Mouse (Mus musculus): Measurements from ENCODE around the gene Tbc1d25. TPM values are rescaled to one million over a fixed set of nuclear protein-coding genes. Genes with fewer than 3 reads are reported as not detected.

Gene Tbc1d25
- polyA plus RNA-seq, 1 experiment from 2014 or later: 6.5 TPM

DNA sequence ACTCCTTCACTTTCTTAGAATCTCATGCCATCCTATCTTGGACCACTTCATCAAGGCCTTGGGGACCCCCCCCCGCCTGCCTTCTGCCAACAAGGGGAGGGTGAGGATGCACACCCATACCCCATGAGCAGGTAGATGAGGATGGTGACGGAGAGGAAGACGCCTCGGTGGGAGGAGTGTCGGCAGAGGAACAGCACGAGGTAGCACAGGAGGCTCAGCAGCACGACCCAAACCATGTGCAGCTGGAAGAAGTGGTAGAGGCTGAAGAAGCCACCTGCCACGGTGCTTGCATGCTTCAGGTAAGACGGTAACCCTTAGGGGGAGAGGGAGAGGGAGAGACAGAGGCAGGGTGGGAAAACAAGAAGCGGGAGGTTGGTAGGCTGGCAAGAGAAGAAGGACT lies 28.1 kb upstream of the Tbc1d25 start:
- WGBS (ENCODE audit: missing documents): 82% methylated on average over 6 of the region's 10 CpGs
- H3K4me3 ChIP-seq (ENCODE audit: inconsistent target): no peak overlapping the region
- H3K27ac ChIP-seq: no peak overlapping the region
- no peaks in the 10 kb centered on the region for H3K79me2 ChIP-seq (ENCODE audit: inconsistent target)
- no peaks in the 10 kb centered on the region for H3K36me3 ChIP-seq (ENCODE audit: inconsistent target)

DNA sequence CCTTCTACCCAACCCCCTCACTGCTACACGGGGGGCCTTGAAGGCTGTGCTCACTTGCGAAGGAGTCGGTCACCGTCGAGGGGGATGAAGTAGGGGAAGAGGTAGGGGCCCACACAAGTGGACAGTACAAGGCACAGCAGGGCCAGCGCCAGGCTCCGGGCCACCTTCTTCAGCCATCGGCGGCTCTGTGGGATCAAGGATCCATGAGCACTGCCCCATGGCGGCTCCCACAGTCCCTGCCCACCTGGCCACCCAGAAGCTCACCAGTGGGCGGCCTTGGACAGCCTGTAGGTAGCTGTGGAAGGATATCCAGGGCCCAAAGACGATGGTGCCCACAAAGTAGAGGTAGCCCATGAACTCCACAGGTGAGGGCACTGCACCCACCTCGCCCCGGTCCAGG lies 27.1 kb upstream of the Tbc1d25 start:
- no peaks in the 10 kb centered on the region for H3K79me2 ChIP-seq (ENCODE audit: inconsistent target)
- no peak overlapping the region for H3K4me3 ChIP-seq (ENCODE audit: inconsistent target)
- no peak overlapping the region for H3K27ac ChIP-seq
- 88% methylated on average over 11 of the region's 14 CpGs for WGBS (ENCODE audit: missing documents)
- no peaks in the 10 kb centered on the region for H3K36me3 ChIP-seq (ENCODE audit: inconsistent target)

GRCm38 (mm10) chrX:8193419-8193723 lies 17.4 kb upstream of the Tbc1d25 start, which contains the start of gene Ebp:
TSS of gene Ebp (minus strand) at chrX:8193512.
- Histone ChIP-seq H3K79me2 (ENCODE audit: inconsistent target) (peaks cover 24% of the 10 kb centered on the region), H3K36me3 (ENCODE audit: inconsistent target) (no peaks in the 10 kb centered on the region), H3K4me3 (ENCODE audit: inconsistent target) (peak within 1 kb of the TSS; percentile 75), H3K27ac (peak within 1 kb of the TSS; percentile 62)
- 32% methylated on average over 10 of the region's 10 CpGs for WGBS (ENCODE audit: missing documents)

GRCm38 (mm10) chrX:8192640-8193418 lies 16.8 kb upstream of the Tbc1d25 start:
- Histone ChIP-seq H3K4me3 (ENCODE audit: inconsistent target) (peak overlapping the region; percentile 75), H3K79me2 (ENCODE audit: inconsistent target) (peaks cover 24% of the 10 kb centered on the region), H3K27ac (peak overlapping the region; percentile 62), H3K36me3 (ENCODE audit: inconsistent target) (no peaks in the 10 kb centered on the region)
- 17% methylated on average over 38 of the region's 38 CpGs for WGBS (ENCODE audit: missing documents)

DNA sequence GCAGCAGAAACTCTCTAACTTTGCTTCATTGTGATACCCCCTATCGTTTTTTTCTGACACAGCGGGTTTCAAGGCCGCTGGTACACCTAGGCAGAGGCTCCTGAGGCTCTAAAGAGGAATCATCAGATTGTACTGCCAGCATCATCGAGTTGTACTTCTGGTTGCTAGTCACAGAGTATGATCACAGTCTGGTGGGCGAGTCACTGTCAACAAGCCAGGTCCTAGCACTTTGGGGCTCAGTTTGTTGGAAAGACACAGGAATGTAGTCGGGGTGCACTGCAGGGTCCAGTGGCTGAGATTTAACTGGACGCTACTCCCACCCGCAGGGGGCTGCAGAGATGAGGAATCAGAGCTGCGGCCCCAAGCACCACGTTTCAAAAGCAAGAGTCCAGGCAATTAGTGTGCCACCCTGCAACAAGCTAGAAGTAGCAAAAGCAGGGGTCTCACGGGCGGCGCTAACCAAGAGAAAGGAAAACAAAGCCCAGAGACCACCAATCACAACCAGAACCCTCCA lies 16.2 kb upstream of the Tbc1d25 start:
- H3K36me3 ChIP-seq (ENCODE audit: inconsistent target): no peaks in the 10 kb centered on the region
- peak overlapping the region; percentile 75 for H3K4me3 ChIP-seq (ENCODE audit: inconsistent target)
- WGBS (ENCODE audit: missing documents): 22% methylated on average over 11 of the region's 13 CpGs
- peaks cover 24% of the 10 kb centered on the region for H3K79me2 ChIP-seq (ENCODE audit: inconsistent target)
- H3K27ac ChIP-seq: peak overlapping the region; percentile 62

GRCm38 (mm10) chrX:8182871-8183540 lies 7.0 kb upstream of the Tbc1d25 start:
- no peak overlapping the region for H3K27ac ChIP-seq
- 29% methylated on average over 6 of the region's 7 CpGs for WGBS (ENCODE audit: missing documents)
- H3K4me3 ChIP-seq (ENCODE audit: inconsistent target): no peak overlapping the region
- no peaks in the 10 kb centered on the region; the same call in 1 of the 2 replicates for H3K36me3 ChIP-seq (ENCODE audit: inconsistent target)
- no peaks in the 10 kb centered on the region for H3K79me2 ChIP-seq (ENCODE audit: inconsistent target)

GRCm38 (mm10) chrX:8179646-8180045 lies 3.7 kb upstream of the Tbc1d25 start:
- Histone ChIP-seq H3K36me3 (ENCODE audit: inconsistent target) (no peaks in the 10 kb centered on the region), H3K4me3 (ENCODE audit: inconsistent target) (no peak overlapping the region), H3K79me2 (ENCODE audit: inconsistent target) (peaks cover 7% of the 10 kb centered on the region; the same call in 1 of the 2 replicates), H3K27ac (no peak overlapping the region)
- WGBS (ENCODE audit: missing documents): 88% methylated on average over 5 of the region's 5 CpGs

DNA sequence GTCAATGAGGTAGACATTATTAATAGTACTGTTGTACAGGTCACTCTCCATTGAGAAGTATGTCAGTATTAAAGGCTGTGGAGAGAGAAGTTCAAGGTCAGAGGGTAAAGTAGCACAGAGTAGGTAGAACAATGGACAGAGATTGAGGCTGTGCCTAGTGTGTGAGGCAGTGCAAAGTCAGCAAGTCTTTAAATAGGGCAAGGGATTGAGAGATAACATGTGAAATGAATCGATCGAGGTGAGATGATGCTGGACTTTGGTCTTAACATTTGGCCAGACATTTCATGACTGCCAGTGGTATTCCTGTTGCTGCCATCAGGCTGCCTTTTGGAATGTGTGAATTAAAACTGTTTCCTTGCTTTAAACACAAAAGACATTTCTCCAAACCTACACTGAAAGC lies 2.9 kb upstream of the Tbc1d25 start:
- H3K79me2 ChIP-seq (ENCODE audit: inconsistent target): peaks cover 7% of the 10 kb centered on the region; the same call in 1 of the 2 replicates
- H3K27ac ChIP-seq: no peak overlapping the region
- H3K36me3 ChIP-seq (ENCODE audit: inconsistent target): no peaks in the 10 kb centered on the region
- WGBS (ENCODE audit: missing documents): 100% methylated on average over 2 of the region's 2 CpGs
- H3K4me3 ChIP-seq (ENCODE audit: inconsistent target): no peak overlapping the region

DNA sequence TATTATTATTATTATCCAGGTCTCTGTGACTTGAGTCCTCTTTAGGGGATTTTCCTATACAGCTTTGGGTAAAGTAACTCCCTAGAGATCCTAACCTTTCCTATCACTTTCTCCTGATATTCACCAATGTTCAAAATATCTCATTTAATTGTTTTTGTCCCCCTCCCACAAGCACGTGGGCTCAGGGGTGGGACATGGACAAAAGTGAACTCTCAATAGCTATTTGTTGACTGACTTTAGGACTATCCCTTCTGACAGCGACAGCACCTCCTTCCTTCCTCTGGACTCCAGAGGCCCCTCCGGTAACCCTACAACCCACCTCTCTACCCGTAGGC lies 845 bp downstream of the Tbc1d25 start:
- peak overlapping the region; percentile 49 for H3K27ac ChIP-seq
- H3K36me3 ChIP-seq (ENCODE audit: inconsistent target): no peaks in the 10 kb centered on the region
- peaks cover 7% of the 10 kb centered on the region; the same call in 1 of the 2 replicates for H3K79me2 ChIP-seq (ENCODE audit: inconsistent target)
- WGBS (ENCODE audit: missing documents): 33% methylated on average over 4 of the region's 4 CpGs
- peak overlapping the region; percentile 59 for H3K4me3 ChIP-seq (ENCODE audit: inconsistent target)

GRCm38 (mm10) chrX:8167716-8168647 lies 8.0 kb downstream of the Tbc1d25 start:
- Histone ChIP-seq H3K79me2 (ENCODE audit: inconsistent target) (no peaks in the 10 kb centered on the region), H3K27ac (peak overlapping the region; percentile 44), H3K36me3 (ENCODE audit: inconsistent target) (no peaks in the 10 kb centered on the region), H3K4me3 (ENCODE audit: inconsistent target) (no peak overlapping the region)
- WGBS (ENCODE audit: missing documents): 70% methylated on average over 6 of the region's 10 CpGs

DNA sequence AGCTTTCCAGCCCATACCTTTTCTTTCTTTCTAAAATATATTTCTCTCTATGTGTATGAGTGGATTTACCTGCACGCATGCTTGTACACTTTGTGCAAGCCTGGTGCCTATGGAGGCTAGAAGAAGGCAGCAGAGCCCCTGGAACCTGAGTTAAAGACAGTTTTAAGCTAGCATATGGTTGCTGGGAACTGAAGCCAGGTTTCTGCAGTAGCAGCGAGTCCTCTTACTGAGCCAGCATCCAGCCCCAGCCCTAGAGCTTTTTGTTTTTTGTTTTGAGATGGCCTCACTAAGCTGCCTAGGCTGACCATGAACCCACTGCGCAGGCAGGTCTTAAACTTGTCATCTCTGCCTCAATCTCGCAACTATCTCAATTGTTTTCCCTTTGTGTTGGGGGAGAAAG lies 11.5 kb downstream of the Tbc1d25 start:
- 91% methylated on average over 4 of the region's 4 CpGs for WGBS (ENCODE audit: missing documents)
- Histone ChIP-seq H3K79me2 (ENCODE audit: inconsistent target) (no peaks in the 10 kb centered on the region), H3K27ac (no peak overlapping the region), H3K4me3 (ENCODE audit: inconsistent target) (no peak overlapping the region), H3K36me3 (ENCODE audit: inconsistent target) (no peaks in the 10 kb centered on the region)

DNA sequence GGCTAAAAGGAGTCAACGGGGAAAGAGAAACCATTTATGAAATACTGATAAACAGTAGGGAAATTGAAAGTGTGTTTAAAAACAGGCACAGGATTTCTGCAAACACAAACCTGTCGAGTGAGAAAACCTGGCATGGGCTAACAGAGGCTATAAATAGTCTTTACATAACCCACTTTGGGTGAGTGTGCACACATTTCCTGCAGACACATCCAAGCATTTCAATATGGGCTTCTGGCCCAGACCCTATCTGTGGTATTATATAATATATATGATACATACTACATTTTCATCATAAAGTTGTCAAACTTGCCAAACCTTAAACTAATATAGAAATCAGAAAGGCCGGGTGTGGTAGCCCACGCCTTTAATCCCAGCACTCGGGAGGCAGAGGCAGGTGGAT lies 12.9 kb downstream of the Tbc1d25 start:
- Histone ChIP-seq H3K27ac (no peak overlapping the region), H3K79me2 (ENCODE audit: inconsistent target) (no peaks in the 10 kb centered on the region), H3K4me3 (ENCODE audit: inconsistent target) (no peak overlapping the region), H3K36me3 (ENCODE audit: inconsistent target) (no peaks in the 10 kb centered on the region)
- WGBS (ENCODE audit: missing documents): 34% methylated on average over 2 of the region's 5 CpGs

DNA sequence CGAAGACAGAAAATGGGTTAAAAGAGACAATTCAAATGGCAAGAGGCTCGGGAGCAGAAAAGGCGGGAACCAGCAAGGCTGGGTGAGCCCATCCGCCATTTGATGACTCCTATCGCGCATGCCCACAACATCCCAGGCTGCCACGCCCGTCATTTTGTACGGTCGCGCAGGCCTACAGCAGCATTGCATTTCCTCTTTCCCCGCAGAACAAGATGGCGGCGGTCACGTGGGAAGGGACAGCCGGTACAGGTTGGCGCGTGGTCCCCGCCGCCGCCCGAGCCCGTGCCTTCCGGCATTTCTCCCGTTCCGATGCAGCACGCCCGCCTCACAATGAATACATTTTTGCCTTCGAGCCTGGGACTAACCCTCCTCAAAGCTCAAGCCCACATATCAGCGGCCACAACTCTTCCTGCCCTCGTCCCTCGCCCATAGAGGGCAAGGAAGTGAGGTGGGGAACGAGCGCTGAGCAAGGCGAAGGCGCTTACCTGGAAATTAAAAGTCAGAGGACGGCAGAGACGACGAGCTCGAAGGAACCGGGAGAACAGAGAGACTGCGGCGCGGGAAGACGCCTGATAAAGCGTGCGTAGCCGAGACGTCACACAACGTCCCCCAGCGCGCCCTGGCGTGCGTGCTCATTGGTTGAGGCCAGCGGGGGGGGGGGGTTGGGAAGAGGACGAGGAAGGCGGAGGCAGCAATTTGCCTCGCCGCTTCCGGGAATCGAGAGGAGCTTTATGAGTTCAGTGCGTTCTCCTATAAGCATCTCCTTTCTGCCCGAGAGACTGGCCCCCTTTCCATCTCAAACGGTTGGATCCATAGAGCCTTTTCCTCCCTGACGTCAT lies 30.6 kb downstream of the Tbc1d25 start, which contains the start of gene Rbm3:
Gene Rbm3, minus strand, starts transcription at position 728 of the 839 bp plus-strand sequence.
- H3K27ac ChIP-seq: peak within 1 kb of the TSS; percentile 91
- H3K79me2 ChIP-seq (ENCODE audit: inconsistent target): peaks cover 24% of the 10 kb centered on the region
- peak within 1 kb of the TSS; percentile 55 for H3K4me3 ChIP-seq (ENCODE audit: inconsistent target)
- 31% methylated on average over 54 of the region's 65 CpGs for WGBS (ENCODE audit: missing documents)
- H3K36me3 ChIP-seq (ENCODE audit: inconsistent target): no peaks in the 10 kb centered on the region

DNA sequence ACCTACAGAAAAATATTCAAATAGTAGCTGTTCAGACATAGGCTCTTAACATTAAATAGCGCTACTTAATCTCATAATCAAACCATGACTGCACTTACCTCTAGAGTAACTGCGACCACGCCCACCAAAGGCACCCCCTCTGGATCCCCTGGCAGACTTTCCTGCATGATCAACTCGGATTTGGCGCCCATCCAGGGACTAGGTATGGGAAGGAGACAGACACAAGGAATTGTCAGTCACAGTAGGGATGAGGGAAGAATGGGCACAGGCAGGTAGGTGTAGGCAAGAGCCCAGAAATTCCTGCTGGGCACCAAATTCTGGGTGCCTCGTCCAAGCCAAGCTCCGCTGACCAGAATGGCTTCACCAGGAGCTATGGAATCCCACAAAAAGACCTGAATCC lies 32.2 kb downstream of the Tbc1d25 start:
- Histone ChIP-seq H3K79me2 (ENCODE audit: inconsistent target) (peaks cover 24% of the 10 kb centered on the region), H3K27ac (no peak overlapping the region), H3K36me3 (ENCODE audit: inconsistent target) (no peaks in the 10 kb centered on the region), H3K4me3 (ENCODE audit: inconsistent target) (peak overlapping the region; percentile 55)
- 71% methylated on average over 7 of the region's 7 CpGs for WGBS (ENCODE audit: missing documents)

Data from macrophage (primary cell).